Mouse (Mus musculus) megakaryocyte, embryonic 14.5 days (primary cell): ENCODE data around the gene Tctn3. TPM values are rescaled to one million over a fixed set of nuclear protein-coding genes. Genes with fewer than 3 reads are reported as not detected.
A peak's percentile ranks its signal among the peaks of the same experiment; 100 is the strongest.
"Not testable (repeated sequence)": the region's sequence is repeated elsewhere in the genome, so short reads cannot be mapped to it uniquely, and the experiment has no call there.

Experiments
- H3K27me3 ChIP-seq: replicated peaks from 2 replicates; pipeline ENCODE3; 2012; ENCODE audit warnings: inconsistent platforms
- H3K36me3 ChIP-seq: replicated peaks from 2 replicates; pipeline ENCODE3; 2012; ENCODE audit warnings: low read length, inconsistent platforms, mixed read lengths
- H3K4me1 ChIP-seq: 2 replicates; pipeline ENCODE4 v1.6.1; 2012; ENCODE audit warnings: inconsistent platforms
- H3K4me3 ChIP-seq: replicated peaks from 2 replicates; pipeline ENCODE3; 2012; ENCODE audit warnings: moderate library complexity, mild to moderate bottlenecking, inconsistent platforms
- H3K9me3 ChIP-seq: 2 replicates; pipeline ENCODE4 v1.6.1; 2012; ENCODE audit warnings: inconsistent platforms
- FLI1 ChIP-seq: IDR thresholded peaks from 2 replicates; pipeline ENCODE4 v1.6.1; 2012; ENCODE audit warnings: low read length, inconsistent platforms, mixed read lengths
- GATA1 ChIP-seq: IDR thresholded peaks from 3 replicates; pipeline ENCODE4 v1.6.1; 2012; ENCODE audit warnings: mixed read lengths, low read length, inconsistent platforms, borderline replicate concordance
- polyA plus RNA-seq: library from polyadenylated mRNA; stranded (reverse); fragments of >175 nt; gene quantifications from 2 replicates; pipeline ENCODE4 v1.2.3, GENCODE M21; 2012; ENCODE audit warnings: low replicate concordance; ENCODE audit not compliant: insufficient read depth

The Tctn3 gene
- polyA plus RNA-seq, 1 experiment: 2.3 TPM

GRCm38 (mm10) chr19:40570726-40571125, 41.3 kb downstream of the Tctn3 start:
- peaks cover under 1% of the 10 kb centered on the region; the same call in 1 of the 2 replicates for H3K4me1 ChIP-seq
- no peaks in the 10 kb centered on the region for H3K27me3 ChIP-seq
- H3K9me3 ChIP-seq: peaks cover 24% of the 10 kb centered on the region
- H3K36me3 ChIP-seq: peaks cover 100% of the 10 kb centered on the region
- no peak for TF ChIP-seq GATA1
- no peak for TF ChIP-seq FLI1
- peak overlapping the region; percentile 38 for H3K4me3 ChIP-seq

GRCm38 (mm10) chr19:40567616-40568015, 44.4 kb downstream of the Tctn3 start:
- Histone ChIP-seq H3K36me3 (peaks cover 99% of the 10 kb centered on the region), H3K27me3 (no peaks in the 10 kb centered on the region), H3K4me1 (peaks cover 6% of the 10 kb centered on the region; the same call in 1 of the 2 replicates)

GRCm38 (mm10) chr19:40563880-40564645, 48.0 kb downstream of the Tctn3 start:
- peaks cover 11% of the 10 kb centered on the region for H3K4me1 ChIP-seq
- peaks cover 74% of the 10 kb centered on the region for H3K36me3 ChIP-seq
- H3K4me3 ChIP-seq: no peak overlapping the region
- no peaks in the 10 kb centered on the region for H3K9me3 ChIP-seq
- no peak for TF ChIP-seq FLI1
- TF ChIP-seq GATA1: no peak
- no peaks in the 10 kb centered on the region for H3K27me3 ChIP-seq

More at GRCm38 (mm10) chr19:40567616-40568015, 44.4 kb downstream of the Tctn3 start:
- TF ChIP-seq GATA1: no peak
- TF ChIP-seq FLI1: no peak
- Histone ChIP-seq H3K9me3 (peaks cover 24% of the 10 kb centered on the region), H3K4me3 (no peak overlapping the region)

DNA sequence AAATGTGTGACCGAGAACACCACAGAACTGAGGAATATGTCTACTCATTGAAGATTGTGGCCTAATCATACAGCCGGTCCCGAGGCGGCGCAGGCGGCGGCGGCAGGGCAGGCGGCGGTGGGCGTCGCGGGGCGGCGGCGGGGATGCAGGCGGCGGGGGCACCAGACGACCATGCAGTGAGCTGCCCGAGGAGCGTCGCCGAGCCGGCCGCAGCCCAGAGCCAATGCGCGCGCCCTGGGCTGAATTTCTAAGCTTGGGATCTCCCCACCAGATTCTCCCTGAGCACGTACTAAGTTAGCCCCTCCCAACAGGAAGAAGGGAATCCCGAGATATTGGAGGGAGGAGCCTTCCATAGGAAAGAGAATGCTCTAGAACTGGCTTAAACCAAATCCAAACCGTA, 50.5 kb downstream of the Tctn3 start:
- H3K36me3 ChIP-seq: peaks cover 68% of the 10 kb centered on the region
- not testable (repeated sequence) for H3K27me3 ChIP-seq, H3K4me3 ChIP-seq, H3K9me3 ChIP-seq
- peaks cover 11% of the 10 kb centered on the region for H3K4me1 ChIP-seq

GRCm38 (mm10) chr19:40556029-40556428, 56.0 kb downstream of the Tctn3 start:
- no peaks in the 10 kb centered on the region for H3K9me3 ChIP-seq
- H3K36me3 ChIP-seq: peaks cover 75% of the 10 kb centered on the region
- H3K4me1 ChIP-seq: no peaks in the 10 kb centered on the region
- H3K27me3 ChIP-seq: no peaks in the 10 kb centered on the region
- no peak overlapping the region for H3K4me3 ChIP-seq
- TF ChIP-seq GATA1 (no peak), FLI1 (no peak)

- H3K4me1 ChIP-seq: no peaks in the 10 kb centered on the region
- peaks cover 84% of the 10 kb centered on the region for H3K36me3 ChIP-seq
- H3K9me3 ChIP-seq: no peaks in the 10 kb centered on the region
- H3K27me3 ChIP-seq: no peaks in the 10 kb centered on the region
- no peak overlapping the region for H3K4me3 ChIP-seq
- TF ChIP-seq GATA1 (no peak), FLI1 (no peak)
Measured at GRCm38 (mm10) chr19:40555136-40555535, 56.9 kb downstream of the Tctn3 start.

DNA sequence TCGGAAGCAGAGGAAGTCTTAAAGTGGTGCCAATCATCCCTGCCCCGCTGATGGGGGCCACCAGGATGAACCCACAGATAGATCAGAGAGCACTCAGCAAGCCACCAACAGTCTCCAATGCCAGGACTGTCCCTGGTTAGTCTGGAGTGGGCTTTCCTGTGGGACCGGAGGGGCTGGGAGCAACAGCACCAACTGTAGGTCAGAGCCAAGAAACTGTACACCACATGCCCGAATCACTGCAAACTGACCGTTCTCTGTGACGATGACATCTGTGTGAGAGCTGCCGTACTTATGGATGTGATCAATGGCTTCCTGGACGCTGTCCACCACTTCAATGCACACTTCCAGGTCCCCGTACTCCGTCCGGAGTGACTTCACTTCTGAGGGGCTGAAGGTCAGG, 57.7 kb downstream of the Tctn3 start:
- TF ChIP-seq FLI1 (no peak), GATA1 (no peak)
- Histone ChIP-seq H3K9me3 (no peaks in the 10 kb centered on the region), H3K4me3 (no peak overlapping the region), H3K27me3 (no peaks in the 10 kb centered on the region), H3K36me3 (peaks cover 92% of the 10 kb centered on the region), H3K4me1 (no peaks in the 10 kb centered on the region)

- no peaks in the 10 kb centered on the region for H3K9me3 ChIP-seq
- H3K4me3 ChIP-seq: no peak overlapping the region
- H3K36me3 ChIP-seq: peaks cover 94% of the 10 kb centered on the region
- TF ChIP-seq FLI1 (no peak), GATA1 (no peak)
- H3K4me1 ChIP-seq: no peaks in the 10 kb centered on the region
- no peaks in the 10 kb centered on the region for H3K27me3 ChIP-seq
Measured at GRCm38 (mm10) chr19:40553849-40554248, 58.2 kb downstream of the Tctn3 start.

GRCm38 (mm10) chr19:40553014-40553789, 58.8 kb downstream of the Tctn3 start:
- Histone ChIP-seq H3K27me3 (no peaks in the 10 kb centered on the region), H3K36me3 (peaks cover 91% of the 10 kb centered on the region), H3K4me1 (no peaks in the 10 kb centered on the region), H3K9me3 (no peaks in the 10 kb centered on the region), H3K4me3 (no peak overlapping the region)
- TF ChIP-seq GATA1: no peak
- no peak for TF ChIP-seq FLI1

- H3K9me3 ChIP-seq: no peaks in the 10 kb centered on the region
- H3K4me3 ChIP-seq: no peak overlapping the region
- peaks cover 55% of the 10 kb centered on the region for H3K36me3 ChIP-seq
Measured at GRCm38 (mm10) chr19:40549516-40550135, 62.4 kb downstream of the Tctn3 start.

More at GRCm38 (mm10) chr19:40549516-40550135, 62.4 kb downstream of the Tctn3 start:
- H3K27me3 ChIP-seq: peaks cover 5% of the 10 kb centered on the region
- no peaks in the 10 kb centered on the region for H3K4me1 ChIP-seq
- TF ChIP-seq GATA1 (no peak), FLI1 (no peak)
